Mouse (Mus musculus) midbrain, embryonic 16.5 days (tissue): ENCODE measurements around the gene Rfx4. TPM values are rescaled to one million over a fixed set of nuclear protein-coding genes. Genes with fewer than 3 reads are reported as not detected.

Source experiments
- ATAC-seq: fragments of 200-750 bp; cut with Nextera tagmentation; 2 replicates; pipeline ENCODE4 v1.8.0; 2017; ENCODE audit warnings: moderate TSS enrichment
- H3K27ac ChIP-seq: fragments of 300-500 bp; sonication (generic); 2 replicates; pipeline ENCODE4 v1.5.1; 2014; ENCODE audit warnings: mild to moderate bottlenecking, low read length, mixed read lengths
- H3K27me3 ChIP-seq: fragments of 300-500 bp; sonication (generic); 2 replicates; pipeline ENCODE4 v1.6.1; 2014; ENCODE audit warnings: low read depth, low read length, mixed read lengths; ENCODE audit not compliant: control insufficient read depth, insufficient read depth
- H3K36me3 ChIP-seq: fragments of 300-500 bp; sonication (generic); 2 replicates; pipeline ENCODE4 v1.6.1; 2014; ENCODE audit warnings: mild to moderate bottlenecking, low read length, moderate library complexity, mixed read lengths; ENCODE audit not compliant: control insufficient read depth, insufficient read depth
- H3K4me1 ChIP-seq: fragments of 300-500 bp; sonication (generic); 2 replicates; pipeline ENCODE4 v1.6.1; 2014; ENCODE audit warnings: mild to moderate bottlenecking, low read length, mixed read lengths; ENCODE audit not compliant: control insufficient read depth, insufficient read depth
- H3K4me2 ChIP-seq: fragments of 300-500 bp; sonication (generic); 2 replicates; pipeline ENCODE4 v1.6.1; 2014; ENCODE audit warnings: mild to moderate bottlenecking, low read length, mixed read lengths
- H3K4me3 ChIP-seq: fragments of 300-500 bp; sonication (generic); 2 replicates; pipeline ENCODE4 v1.5.1; 2014; ENCODE audit warnings: low read depth, mild to moderate bottlenecking, low read length, moderate library complexity, mixed read lengths
- H3K9ac ChIP-seq: fragments of 300-500 bp; sonication (generic); 2 replicates; pipeline ENCODE4 v1.6.1; 2014; ENCODE audit warnings: low read depth, low read length, mixed read lengths
- H3K9me3 ChIP-seq: fragments of 300-500 bp; sonication (generic); replicated peaks from 2 replicates; pipeline ENCODE4 v1.6.1; 2014; ENCODE audit warnings: mild to moderate bottlenecking, low read length, mixed read lengths; ENCODE audit not compliant: control insufficient read depth, poor library complexity, severe bottlenecking
- WGBS: fragments of 180-500 bp; shearing (Covaris S2); extraction: QIAGEN DNeasy Blood & Tissue Kit; methylation state at CpG from one replicate; pipeline ENCODE4 v1.1.7; 2014; 5-methylcytosine and 5-hydroxymethylcytosine counted together
- polyA plus RNA-seq: library from polyadenylated mRNA; unstranded; fragments of >200 nt; fragmentation: Nextera tagmentation; extraction: Ambion mirVana; gene quantifications from 2 replicates; pipeline ENCODE4 v1.2.1, GENCODE M21; 2015

Gene Rfx4
- polyA plus RNA-seq, 1 experiment from 2014 or later = 13.9 TPM

- Histone ChIP-seq H3K27me3 (no peaks in the 10 kb centered on the region), H3K4me2 (no peak overlapping the region), H3K27ac (no peak overlapping the region), H3K36me3 (no peaks in the 10 kb centered on the region), H3K9ac (no peak overlapping the region), H3K4me3 (no peak overlapping the region), H3K9me3 (no peaks in the 10 kb centered on the region), H3K4me1 (no peaks in the 10 kb centered on the region)
- no peak for ATAC-seq
- 84% methylated on average over 10 of the region's 10 CpGs for WGBS
These were observed 12.9 kb downstream of the Rfx4 start for GRCm38 (mm10) chr10:84768766-84769165.

GRCm38 (mm10) chr10:84772380-84773130, 16.7 kb downstream of the Rfx4 start:
- no peaks in the 10 kb centered on the region for H3K9me3 ChIP-seq
- 76% methylated on average over 4 of the region's 4 CpGs for WGBS
- no peak overlapping the region for H3K27ac ChIP-seq
- no peak overlapping the region for H3K4me3 ChIP-seq
- H3K4me1 ChIP-seq = no peaks in the 10 kb centered on the region
- H3K4me2 ChIP-seq = no peak overlapping the region
- ATAC-seq = no peak
- H3K36me3 ChIP-seq = no peaks in the 10 kb centered on the region
- H3K9ac ChIP-seq = no peak overlapping the region
- H3K27me3 ChIP-seq = no peaks in the 10 kb centered on the region

- Histone ChIP-seq H3K9ac (no peak overlapping the region), H3K9me3 (no peaks in the 10 kb centered on the region), H3K4me2 (no peak overlapping the region), H3K4me1 (no peaks in the 10 kb centered on the region), H3K4me3 (no peak overlapping the region), H3K36me3 (no peaks in the 10 kb centered on the region), H3K27ac (no peak overlapping the region), H3K27me3 (no peaks in the 10 kb centered on the region)
- ATAC-seq = no peak
- 89% methylated on average over 4 of the region's 4 CpGs for WGBS
These were observed 18.0 kb downstream of the Rfx4 start for GRCm38 (mm10) chr10:84773889-84774288.

GRCm38 (mm10) chr10:84774573-84774972, 18.7 kb downstream of the Rfx4 start:
- Histone ChIP-seq H3K4me3 (no peak overlapping the region), H3K4me1 (no peaks in the 10 kb centered on the region), H3K4me2 (no peak overlapping the region), H3K36me3 (no peaks in the 10 kb centered on the region), H3K27me3 (no peaks in the 10 kb centered on the region), H3K9me3 (no peaks in the 10 kb centered on the region), H3K9ac (no peak overlapping the region), H3K27ac (no peak overlapping the region)
- no peak for ATAC-seq
- WGBS = 81% methylated on average over 12 of the region's 12 CpGs

GRCm38 (mm10) chr10:84777109-84777508, 21.2 kb downstream of the Rfx4 start:
- 59% methylated on average over 5 of the region's 5 CpGs for WGBS
- H3K4me1 ChIP-seq = no peaks in the 10 kb centered on the region
- no peak for ATAC-seq
- no peak overlapping the region for H3K4me3 ChIP-seq
- no peak overlapping the region for H3K4me2 ChIP-seq
- no peak overlapping the region for H3K27ac ChIP-seq
- no peak overlapping the region for H3K9ac ChIP-seq
- H3K27me3 ChIP-seq = no peaks in the 10 kb centered on the region
- H3K9me3 ChIP-seq = no peaks in the 10 kb centered on the region
- H3K36me3 ChIP-seq = no peaks in the 10 kb centered on the region

GRCm38 (mm10) chr10:84777974-84778373, 22.1 kb downstream of the Rfx4 start:
- H3K36me3 ChIP-seq = no peaks in the 10 kb centered on the region
- no peak overlapping the region for H3K4me2 ChIP-seq
- no peak overlapping the region for H3K27ac ChIP-seq
- no peaks in the 10 kb centered on the region for H3K27me3 ChIP-seq
- WGBS = 73% methylated on average over 7 of the region's 7 CpGs
- no peak overlapping the region for H3K4me3 ChIP-seq
- no peaks in the 10 kb centered on the region for H3K4me1 ChIP-seq
- no peaks in the 10 kb centered on the region for H3K9me3 ChIP-seq
- H3K9ac ChIP-seq = no peak overlapping the region
- no peak for ATAC-seq

- H3K4me3 ChIP-seq = no peak overlapping the region
- ATAC-seq = no peak
- WGBS = 82% methylated on average over 4 of the region's 4 CpGs
These were observed 25.0 kb downstream of the Rfx4 start for GRCm38 (mm10) chr10:84780828-84781227.

GRCm38 (mm10) chr10:84785339-84785738, 29.5 kb downstream of the Rfx4 start:
- Histone ChIP-seq H3K9ac (no peak overlapping the region), H3K27me3 (no peaks in the 10 kb centered on the region), H3K36me3 (no peaks in the 10 kb centered on the region), H3K9me3 (no peaks in the 10 kb centered on the region), H3K4me1 (no peaks in the 10 kb centered on the region), H3K27ac (no peak overlapping the region), H3K4me3 (no peak overlapping the region), H3K4me2 (no peak overlapping the region)
- 85% methylated on average over 4 of the region's 4 CpGs for WGBS
- ATAC-seq = no peak

More at GRCm38 (mm10) chr10:84780828-84781227, 25.0 kb downstream of the Rfx4 start:
- Histone ChIP-seq H3K27me3 (no peaks in the 10 kb centered on the region), H3K4me1 (no peaks in the 10 kb centered on the region), H3K4me2 (no peak overlapping the region), H3K27ac (no peak overlapping the region), H3K36me3 (no peaks in the 10 kb centered on the region), H3K9me3 (no peaks in the 10 kb centered on the region), H3K9ac (no peak overlapping the region)

GRCm38 (mm10) chr10:84790323-84790722, 34.5 kb downstream of the Rfx4 start:
- WGBS = 91% methylated on average over 8 of the region's 8 CpGs
- no peak overlapping the region for H3K4me2 ChIP-seq
- no peaks in the 10 kb centered on the region for H3K27me3 ChIP-seq
- no peaks in the 10 kb centered on the region for H3K36me3 ChIP-seq
- ATAC-seq = no peak
- H3K9ac ChIP-seq = no peak overlapping the region
- no peaks in the 10 kb centered on the region for H3K4me1 ChIP-seq
- no peak overlapping the region for H3K27ac ChIP-seq
- no peaks in the 10 kb centered on the region for H3K9me3 ChIP-seq
- H3K4me3 ChIP-seq = no peak overlapping the region
